Mouse (Mus musculus): ENCODE measurements around the gene Serpina3m.
A peak's percentile ranks its signal among the peaks of the same experiment; 100 is the strongest.

- TF ChIP-seq CTCF (IDR thresholded peaks at IDR 0.05; ENCODE audit: borderline replicate concordance, insufficient read depth, low read depth, low read length) (peak; percentile 41; the same call in 1 of the 2 replicates), POLR2A (IDR thresholded peaks at IDR 0.05; ENCODE audit: borderline replicate concordance, insufficient read depth, low read length) (no peak)
Observed at GRCm38 (mm10) chr12:104419136-104419462, 80.8 kb downstream of the Serpina3m start.
